Mouse (Mus musculus) cortical plate, adult 2 months (tissue): ENCODE data around the gene Nectin2. TPM values are rescaled to one million over a fixed set of nuclear protein-coding genes. Genes with fewer than 3 reads are reported as not detected.

ENCODE experiments used
- H3K27ac ChIP-seq: fragments of 200-500 bp; 2 replicates; pipeline ENCODE4 v1.5.1; 2012; ENCODE audit warnings: low read length, control low read depth, inconsistent platforms; ENCODE audit not compliant: insufficient read depth
- H3K4me1 ChIP-seq: fragments of 200-500 bp; 2 replicates; pipeline ENCODE4 v1.6.1; 2011; ENCODE audit warnings: low read length; ENCODE audit not compliant: control insufficient read depth, insufficient read depth
- H3K4me3 ChIP-seq: fragments of 200-500 bp; 2 replicates; pipeline ENCODE4 v1.5.1; 2011; ENCODE audit warnings: mild to moderate bottlenecking, low read length, control low read depth; ENCODE audit not compliant: insufficient read depth
- CTCF ChIP-seq: fragments of 200-500 bp; IDR thresholded peaks from 2 replicates; pipeline ENCODE4 v1.5.1; 2011; ENCODE audit warnings: mild to moderate bottlenecking, control low read depth, low read length; ENCODE audit not compliant: insufficient read depth; ENCODE audit errors: extremely low read depth
- POLR2A ChIP-seq: fragments of 200-500 bp; IDR thresholded peaks from 2 replicates; pipeline ENCODE4 v1.6.1; 2011; ENCODE audit warnings: mild to moderate bottlenecking, low read length, control low read depth; ENCODE audit not compliant: insufficient read depth; ENCODE audit errors: extremely low read depth
- polyA plus RNA-seq: library from polyadenylated mRNA; depleted of rRNA; stranded (reverse); fragments of >200 nt; gene quantifications from 2 replicates; pipeline ENCODE4 v1.2.3, GENCODE M21; 2012

Gene Nectin2
- polyA plus RNA-seq, 1 experiment: 6.9 TPM

DNA sequence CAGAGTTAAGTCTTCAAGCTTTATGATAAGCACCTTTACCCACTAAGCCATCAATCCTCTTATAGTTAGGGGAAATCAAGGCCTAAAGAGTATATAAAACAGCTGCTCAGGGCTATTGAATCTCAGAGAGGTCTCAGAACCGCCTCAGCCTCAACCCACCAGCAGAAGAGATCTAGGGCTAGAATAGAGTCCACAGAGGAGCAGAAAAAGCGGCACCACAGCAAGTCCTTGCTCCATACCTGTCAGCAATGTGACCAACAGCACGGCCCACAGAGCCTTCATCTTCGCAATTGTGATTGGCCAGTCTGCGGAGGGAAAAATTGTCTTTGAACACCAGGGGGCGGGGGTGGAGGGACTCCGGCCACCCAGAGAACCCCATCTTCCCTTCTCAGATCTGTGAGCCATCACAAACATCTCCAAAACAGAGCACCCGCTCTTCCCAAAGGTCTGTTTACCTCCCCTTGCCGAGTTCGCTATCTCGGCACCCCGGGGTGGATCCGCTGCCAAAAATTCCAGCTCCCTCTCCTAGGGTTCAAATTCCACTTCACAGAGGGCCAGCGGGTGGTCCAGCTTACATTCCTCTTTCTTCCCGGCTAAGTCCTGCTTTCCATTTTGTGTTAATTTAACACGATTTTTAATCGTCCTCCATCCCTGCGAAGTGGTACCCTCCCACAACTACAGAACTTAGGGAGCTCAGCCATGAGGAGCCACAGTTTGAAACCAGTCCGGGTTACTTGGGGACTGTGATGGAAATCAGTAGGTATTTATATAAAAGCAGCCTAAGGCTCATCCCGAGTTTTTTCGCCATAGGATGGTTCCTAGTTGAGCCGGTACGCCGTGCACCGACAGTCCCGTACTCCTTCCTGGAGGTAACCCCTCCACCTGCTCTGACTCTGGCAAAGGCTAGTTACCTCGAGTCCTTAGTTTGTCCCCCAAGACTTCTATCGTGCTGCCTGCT, 52.1 kb downstream of the Nectin2 start:
- peaks cover 4% of the 10 kb centered on the region; the same call in 1 of the 2 replicates for H3K4me1 ChIP-seq
- H3K27ac ChIP-seq: 0 out of 2 replicates have a peak overlapping the region, but pooled peaks have one; percentile 9
- H3K4me3 ChIP-seq: peak overlapping the region; percentile 28
- TF ChIP-seq POLR2A (0 out of 2 replicates have a peak, but pooled peaks have one; percentile 20), CTCF (no peak)

GRCm38 (mm10) chr7:19696336-19696873, 53.9 kb downstream of the Nectin2 start:
- Histone ChIP-seq H3K4me1 (peaks cover 4% of the 10 kb centered on the region; the same call in 1 of the 2 replicates), H3K4me3 (peak overlapping the region; percentile 28; the same call in 1 of the 2 replicates), H3K27ac (no peak overlapping the region)
- TF ChIP-seq CTCF: no peak
- no peak for TF ChIP-seq POLR2A

- TF ChIP-seq POLR2A (no peak), CTCF (no peak)
- H3K4me1 ChIP-seq: peaks cover 4% of the 10 kb centered on the region; the same call in 1 of the 2 replicates
- no peak overlapping the region for H3K27ac ChIP-seq
- peak overlapping the region; percentile 28; the same call in 1 of the 2 replicates for H3K4me3 ChIP-seq
Measured at GRCm38 (mm10) chr7:19695881-19696280, 54.4 kb downstream of the Nectin2 start.

DNA sequence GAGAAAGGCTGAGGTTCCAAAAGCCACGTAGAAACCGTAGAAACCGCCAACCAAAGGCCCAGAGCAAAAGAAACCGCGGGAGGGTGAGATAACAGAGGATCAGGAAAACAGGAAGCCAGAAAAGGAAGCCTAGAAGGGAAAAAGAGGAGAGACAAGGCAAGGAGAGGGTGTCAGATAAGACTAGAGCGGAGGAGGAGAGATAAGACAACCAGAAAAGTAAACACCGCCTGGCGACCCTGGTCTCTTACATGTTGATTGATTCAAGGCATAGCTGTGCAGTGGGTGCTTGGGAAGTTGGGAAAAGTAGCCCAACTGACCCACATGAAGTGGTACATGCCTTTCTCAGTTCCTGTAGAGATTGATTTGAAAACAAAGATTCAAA, 55.1 kb downstream of the Nectin2 start:
- Histone ChIP-seq H3K27ac (no peak overlapping the region), H3K4me3 (no peak overlapping the region), H3K4me1 (peaks cover 4% of the 10 kb centered on the region; the same call in 1 of the 2 replicates)
- TF ChIP-seq CTCF: no peak
- no peak for TF ChIP-seq POLR2A

GRCm38 (mm10) chr7:19694336-19695212, 55.7 kb downstream of the Nectin2 start:
- TF ChIP-seq CTCF (no peak), POLR2A (no peak)

GRCm38 (mm10) chr7:19693421-19693820, 56.9 kb downstream of the Nectin2 start:
- Histone ChIP-seq H3K4me3 (no peak overlapping the region), H3K4me1 (no peaks in the 10 kb centered on the region), H3K27ac (no peak overlapping the region)
- TF ChIP-seq POLR2A: no peak
- TF ChIP-seq CTCF: no peak

More at GRCm38 (mm10) chr7:19694336-19695212, 55.7 kb downstream of the Nectin2 start:
- peak overlapping the region; percentile 57; the same call in 1 of the 2 replicates for H3K27ac ChIP-seq
- no peak overlapping the region for H3K4me3 ChIP-seq
- H3K4me1 ChIP-seq: peaks cover 4% of the 10 kb centered on the region; the same call in 1 of the 2 replicates

- TF ChIP-seq POLR2A: no peak
- no peak for TF ChIP-seq CTCF
- Histone ChIP-seq H3K4me1 (no peaks in the 10 kb centered on the region), H3K4me3 (no peak within 1 kb of the TSS), H3K27ac (no peak within 1 kb of the TSS)
Measured at GRCm38 (mm10) chr7:19691873-19692865, 58.1 kb downstream of the Nectin2 start, which contains the start of gene Apoc1. Gene Apoc1 (minus strand): TSS chr7:19692660.

DNA sequence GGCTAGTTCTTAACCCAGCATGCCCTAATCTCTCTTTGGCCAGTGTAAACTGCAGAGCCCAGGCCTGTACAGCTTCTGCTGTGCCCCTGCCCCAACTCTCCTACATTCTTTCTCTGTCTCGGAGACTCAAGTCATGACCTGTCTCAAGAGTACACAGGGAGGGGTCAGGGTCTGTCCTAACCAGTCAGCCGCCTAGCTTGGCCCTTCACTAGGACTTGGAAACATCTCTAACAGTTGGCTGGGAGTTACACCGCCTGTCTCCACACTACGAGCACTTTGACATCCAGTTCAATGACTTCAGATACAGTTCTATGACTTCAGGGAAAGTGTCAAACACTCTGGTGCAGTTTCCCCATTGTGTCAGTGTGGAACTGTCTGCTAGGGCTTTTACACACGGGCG, 58.8 kb downstream of the Nectin2 start:
- H3K27ac ChIP-seq: no peak overlapping the region
- no peak overlapping the region for H3K4me3 ChIP-seq
- TF ChIP-seq CTCF (no peak), POLR2A (no peak)
- no peaks in the 10 kb centered on the region for H3K4me1 ChIP-seq
